Mouse (Mus musculus): Measurements from ENCODE around the gene Prune1.

The Prune1 gene

GRCm38 (mm10) chr3:95307100-95307499, 25.2 kb upstream of the Prune1 start, which contains the start of gene Anxa9:
Gene Anxa9 (minus strand): TSS chr3:95307176.
- no peak for DNase-seq (ENCODE audit: low read depth in 2 of 2, low spot score in 2 of 2)

DNA sequence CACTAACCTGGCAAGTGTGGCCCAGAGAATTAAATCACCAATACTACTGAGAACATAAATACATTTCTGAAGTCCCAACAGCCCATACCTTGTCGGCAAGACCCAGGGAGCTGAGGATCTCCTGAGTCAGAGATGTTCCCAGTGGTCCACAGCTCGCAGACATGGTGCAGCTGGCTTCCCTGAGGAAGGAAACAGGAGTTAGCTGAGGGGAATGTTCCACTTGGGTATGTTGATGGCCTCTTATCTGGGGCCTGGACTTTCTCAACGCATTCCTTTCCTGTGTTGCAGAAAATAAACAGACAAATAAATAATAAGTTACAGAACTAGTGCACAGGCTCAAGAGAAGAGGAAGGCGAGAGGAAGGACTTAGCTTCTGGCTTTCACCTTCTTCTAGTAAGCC, 24.4 kb upstream of the Prune1 start:
- DNase-seq (ENCODE audit: low read depth in 2 of 2, low spot score in 2 of 2): no peak

DNA sequence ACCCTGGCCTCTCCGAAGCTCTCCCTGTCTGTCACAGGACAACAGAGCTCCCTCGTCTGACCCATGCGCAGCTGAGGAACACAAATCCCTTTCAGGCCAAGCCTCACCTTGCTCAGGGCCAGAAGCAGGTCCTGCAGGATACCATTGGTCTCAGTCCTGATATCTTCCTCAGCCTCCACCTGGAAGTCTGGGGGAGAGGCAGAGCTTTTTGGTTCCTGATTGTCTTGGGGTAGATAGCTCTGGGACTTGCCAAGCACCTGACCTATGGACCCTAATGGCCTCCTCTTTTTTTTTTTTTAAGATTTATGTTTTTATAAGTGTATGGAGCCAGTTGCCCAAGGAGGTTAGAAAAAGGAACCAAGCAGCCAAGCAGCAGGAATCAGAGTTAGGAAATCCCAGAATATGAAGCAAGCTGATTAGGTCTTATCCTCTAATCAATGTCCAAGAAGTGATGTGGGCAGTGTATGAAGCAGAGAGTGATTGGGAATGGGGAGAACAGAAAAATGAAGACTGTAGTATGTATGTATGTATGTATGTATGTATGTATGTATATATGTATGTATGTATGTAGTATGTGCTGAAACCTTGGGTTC, 19.4 kb upstream of the Prune1 start:
- no peak for DNase-seq (ENCODE audit: low read depth in 2 of 2, low spot score in 2 of 2)

- DNase-seq (ENCODE audit: low read depth in 2 of 2, low spot score in 2 of 2): no peak
These were observed 16.1 kb upstream of the Prune1 start for GRCm38 (mm10) chr3:95298018-95298417.

DNA sequence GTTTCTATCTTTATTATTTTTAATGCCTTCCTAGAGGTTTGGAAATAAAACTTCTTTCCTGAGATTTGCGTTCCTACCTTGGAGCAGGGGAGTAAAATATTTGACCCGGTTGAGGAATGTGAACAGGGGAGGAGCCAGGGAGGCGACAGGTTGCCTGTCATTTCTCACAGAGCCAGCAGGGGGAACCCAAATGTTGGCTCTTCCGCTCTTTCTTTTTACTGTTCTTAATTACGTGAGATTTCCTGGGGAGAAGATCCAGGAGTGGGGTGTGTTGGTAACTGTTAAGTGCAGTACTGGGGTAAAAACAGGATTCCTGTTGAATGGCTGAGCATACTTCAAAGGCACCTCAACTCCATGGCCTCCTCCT, 14.2 kb upstream of the Prune1 start:
- peak; percentile 25 to 46 for DNase-seq (ENCODE audit: low read depth in 2 of 2, low spot score in 2 of 2)

DNA sequence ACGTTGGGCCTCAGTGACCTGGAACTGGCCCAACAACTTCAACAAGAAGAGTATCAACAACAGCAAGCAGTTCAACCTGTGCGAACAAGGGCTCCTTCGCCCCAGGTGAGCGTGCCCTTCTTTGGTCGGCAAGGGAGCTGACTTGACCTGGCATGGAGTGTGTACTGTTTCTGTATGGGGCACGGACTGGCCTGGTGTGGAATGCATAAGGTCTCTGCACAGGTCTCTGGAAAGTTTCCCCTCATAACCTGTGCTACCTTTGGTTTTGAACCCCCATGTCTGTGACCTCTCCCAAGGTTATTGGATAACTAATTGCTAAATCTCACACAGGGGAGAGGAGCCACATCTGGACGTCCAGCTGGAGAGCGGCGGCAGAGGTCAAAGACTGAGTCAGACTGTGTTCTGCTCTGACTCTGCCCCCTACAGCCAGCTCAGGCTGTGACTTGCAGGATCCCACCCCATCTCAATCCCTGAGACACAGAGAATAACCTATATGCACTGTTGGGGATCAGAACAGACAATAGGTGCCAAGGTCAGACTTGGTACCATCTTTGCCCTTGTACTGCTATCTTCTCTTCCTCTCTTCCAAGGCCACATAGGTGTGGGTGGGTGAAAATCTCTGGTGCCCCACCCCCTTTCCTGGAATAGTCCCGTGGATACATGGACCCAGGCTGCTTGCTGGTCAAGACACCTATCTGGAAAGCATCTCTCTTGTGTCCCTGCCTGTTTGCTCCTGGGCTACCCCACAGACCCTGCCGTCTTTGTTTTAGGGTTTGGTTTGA, 13.6 kb upstream of the Prune1 start:
- DNase-seq (ENCODE audit: low read depth in 2 of 2, low spot score in 2 of 2): no peak

GRCm38 (mm10) chr3:95294718-95295117, 12.8 kb upstream of the Prune1 start:
- DNase-seq (ENCODE audit: low read depth in 2 of 2, low spot score in 2 of 2): no peak

DNA sequence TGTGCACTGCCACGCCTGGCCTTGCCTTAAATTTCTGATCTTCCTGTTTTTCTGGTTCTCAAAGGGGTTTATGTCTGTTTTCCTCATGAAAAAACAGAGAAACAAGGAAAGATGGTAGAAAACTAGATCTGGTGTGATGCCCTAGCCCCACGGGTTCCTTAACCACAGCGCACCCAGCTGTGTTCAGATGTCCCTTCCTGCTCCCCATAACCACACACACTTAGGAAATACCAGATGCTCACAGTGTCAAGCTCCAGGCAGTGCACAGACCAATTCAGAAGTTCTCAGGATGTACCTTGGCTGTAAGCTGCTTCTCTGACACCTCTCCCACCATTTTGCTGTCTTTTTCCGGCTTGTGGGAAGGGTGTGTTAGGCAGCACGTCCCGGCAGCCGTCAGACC, 12.4 kb upstream of the Prune1 start:
- no peak for DNase-seq (ENCODE audit: low read depth in 2 of 2, low spot score in 2 of 2)

GRCm38 (mm10) chr3:95293537-95293936, 11.7 kb upstream of the Prune1 start:
- DNase-seq (ENCODE audit: low read depth in 2 of 2, low spot score in 2 of 2): no peak

- no peak for DNase-seq (ENCODE audit: low read depth in 2 of 2, low spot score in 2 of 2)
These were observed 11.0 kb upstream of the Prune1 start for GRCm38 (mm10) chr3:95292899-95293298.

GRCm38 (mm10) chr3:95291041-95291440, 9.2 kb upstream of the Prune1 start:
- no peak for DNase-seq (ENCODE audit: low read depth in 2 of 2, low spot score in 2 of 2)

GRCm38 (mm10) chr3:95290156-95290555, 8.3 kb upstream of the Prune1 start:
- DNase-seq (ENCODE audit: low read depth in 2 of 2, low spot score in 2 of 2): no peak

DNA sequence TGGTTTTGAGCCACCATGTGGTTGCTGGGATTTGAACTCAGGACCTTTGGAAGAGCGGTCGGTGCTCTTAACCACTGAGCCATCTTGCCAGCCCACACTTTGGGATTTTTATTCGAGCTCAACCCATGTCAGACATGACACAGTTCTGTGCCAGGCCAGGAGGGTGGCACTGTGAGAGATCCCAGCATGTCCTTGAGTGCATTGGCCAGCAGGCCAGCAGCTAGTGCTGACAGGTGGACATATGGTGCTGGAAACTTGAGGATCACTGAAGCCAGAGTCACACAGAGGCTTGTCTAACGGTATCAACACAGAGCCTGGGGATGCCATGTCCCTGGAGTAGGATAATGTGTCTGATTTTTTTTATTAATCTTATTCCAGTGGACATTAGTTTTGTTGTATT, 7.5 kb upstream of the Prune1 start:
- DNase-seq (ENCODE audit: low read depth in 2 of 2, low spot score in 2 of 2): no peak

DNA sequence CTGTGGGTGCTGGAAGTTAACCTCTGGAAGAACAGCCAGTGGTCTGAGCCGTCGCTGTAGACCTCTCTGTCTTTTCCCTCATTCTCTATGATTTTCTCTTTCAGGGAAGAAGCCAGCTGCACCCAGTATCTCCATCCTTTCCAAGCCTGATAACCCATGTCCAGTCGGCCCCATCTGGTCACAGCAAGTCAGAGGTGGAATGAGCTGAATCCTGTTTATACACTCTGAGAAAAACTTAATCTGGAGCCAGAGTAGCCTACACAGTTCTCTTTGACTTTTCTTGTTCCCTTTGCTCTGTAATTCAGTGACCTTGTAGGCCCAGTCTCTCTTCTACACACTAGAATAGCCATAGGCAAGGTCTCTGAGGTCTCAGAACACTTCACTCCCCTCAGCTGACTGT, 5.7 kb upstream of the Prune1 start:
- DNase-seq (ENCODE audit: low read depth in 2 of 2, low spot score in 2 of 2): no peak

- no peak for DNase-seq (ENCODE audit: low read depth in 2 of 2, low spot score in 2 of 2)
These were observed 4.6 kb upstream of the Prune1 start for GRCm38 (mm10) chr3:95286510-95286909.

- DNase-seq (ENCODE audit: low read depth in 2 of 2, low spot score in 2 of 2): no peak
These were observed 4.1 kb upstream of the Prune1 start for GRCm38 (mm10) chr3:95286011-95286410.

DNA sequence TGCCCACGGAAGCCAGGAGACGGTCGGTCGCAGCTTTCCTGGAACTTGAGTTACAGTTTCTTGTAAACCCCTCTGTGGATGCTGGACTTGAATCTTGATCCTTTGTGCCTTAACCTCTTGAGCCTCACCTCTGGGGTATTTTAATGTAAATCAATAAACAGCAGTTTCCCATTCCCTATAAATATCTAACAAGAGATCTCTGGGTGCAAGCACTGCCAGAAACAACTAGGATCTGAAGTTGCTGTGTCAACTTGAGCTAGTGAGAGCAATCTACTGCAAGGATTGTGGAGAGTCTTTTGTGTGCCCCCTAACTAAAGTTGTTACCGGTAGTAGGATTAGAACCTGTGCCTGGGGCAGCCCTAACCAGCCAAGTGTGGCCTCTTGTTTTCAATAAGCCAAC, 3.5 kb upstream of the Prune1 start:
- DNase-seq (ENCODE audit: low read depth in 2 of 2, low spot score in 2 of 2): no peak

DNA sequence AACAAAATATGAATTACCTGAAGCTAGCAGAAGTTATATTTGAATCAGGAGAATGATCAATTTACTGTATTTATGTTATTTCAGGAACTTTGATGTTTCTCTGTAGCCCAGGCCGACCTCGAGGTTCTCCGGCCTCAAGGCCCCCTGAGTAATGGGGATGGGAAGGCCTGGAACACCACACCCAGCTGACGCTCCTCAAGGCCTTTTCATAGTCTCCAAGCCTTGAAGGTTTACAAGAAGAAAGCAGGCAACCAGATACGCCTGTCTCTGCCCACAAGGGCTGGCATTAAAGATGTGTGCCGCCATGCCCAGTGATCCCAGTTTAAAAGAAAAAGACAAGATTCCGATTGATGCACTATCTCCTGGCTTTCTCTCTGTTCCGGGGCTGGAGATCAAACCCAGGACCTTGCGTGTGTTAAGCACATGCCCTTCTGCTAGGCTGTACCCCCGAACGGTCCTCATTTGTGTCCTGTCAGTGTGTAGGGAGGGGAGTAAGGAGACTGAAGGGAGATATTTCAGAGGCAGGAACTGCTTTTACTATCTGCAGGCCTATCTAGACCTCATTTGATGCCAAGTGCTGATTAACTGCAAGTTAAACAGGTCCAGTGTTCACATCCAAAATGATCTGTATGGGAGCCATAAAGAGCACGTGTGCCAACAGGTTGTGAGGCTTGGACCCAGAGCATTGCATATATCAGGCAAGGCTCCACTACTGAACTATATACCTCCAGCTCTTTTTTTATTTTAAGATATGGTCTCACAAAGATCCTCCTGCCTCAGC, 2.8 kb upstream of the Prune1 start:
- no peak for DNase-seq (ENCODE audit: low read depth in 2 of 2, low spot score in 2 of 2)

GRCm38 (mm10) chr3:95284062-95284461, 2.2 kb upstream of the Prune1 start:
- no peak for DNase-seq (ENCODE audit: low read depth in 2 of 2, low spot score in 2 of 2)

DNA sequence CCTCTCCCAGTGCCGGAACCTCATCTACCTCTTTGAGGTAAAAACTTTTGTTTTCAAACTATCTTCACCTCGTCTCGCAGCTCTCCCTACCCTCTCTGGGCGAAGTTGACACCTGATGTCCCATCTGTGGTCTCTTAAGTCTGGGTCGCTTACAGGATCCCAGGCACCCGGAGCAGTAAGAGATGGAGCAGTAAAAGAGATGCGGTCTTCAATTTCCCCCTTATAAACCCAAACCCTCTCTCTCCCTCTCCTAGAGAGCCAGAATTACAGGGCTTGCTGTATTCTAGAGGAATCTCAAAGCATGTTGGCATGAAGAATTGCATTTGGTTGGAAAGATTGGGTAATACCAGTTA, 1.7 kb upstream of the Prune1 start:
- no peak for DNase-seq (ENCODE audit: low read depth in 2 of 2, low spot score in 2 of 2)

DNA sequence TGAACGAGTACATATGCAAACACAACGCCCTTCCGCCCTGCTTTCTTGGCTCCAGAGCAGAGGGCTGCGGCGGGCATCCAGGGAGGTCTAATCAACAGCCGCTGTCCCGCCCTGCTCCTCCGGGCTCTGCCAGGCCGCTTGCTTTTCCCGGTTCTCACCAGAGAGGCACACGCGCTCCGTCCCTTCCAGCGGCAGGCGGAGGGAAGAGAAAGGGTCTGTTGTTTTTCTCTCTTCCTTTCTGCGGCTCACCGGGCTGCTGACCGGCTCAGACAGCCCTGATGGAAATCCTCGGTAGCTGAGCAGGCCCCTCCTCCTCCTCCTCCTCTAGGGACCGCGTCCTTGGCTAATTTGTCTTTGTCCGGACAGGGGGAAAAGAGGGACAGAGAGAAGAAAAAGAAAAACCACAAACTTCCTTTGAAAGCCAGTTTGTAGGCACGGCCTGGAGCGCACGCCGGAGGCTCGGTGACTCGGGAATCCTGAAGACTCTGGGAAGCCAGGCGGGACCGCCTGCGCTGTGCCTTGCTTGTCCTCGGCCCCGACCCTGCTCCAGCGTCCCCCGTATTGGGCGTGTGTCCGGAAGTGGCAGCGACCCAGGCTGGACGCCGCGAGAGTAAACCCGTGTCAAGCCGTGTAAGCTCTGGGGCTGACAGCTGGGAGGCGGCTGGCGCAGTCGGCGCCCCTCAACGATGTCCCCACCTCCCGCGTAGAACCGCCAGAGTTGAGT, 1.2 kb upstream of the Prune1 start:
- DNase-seq (ENCODE audit: low read depth in 2 of 2, low spot score in 2 of 2): peak; percentile 16 to 31
